Mouse (Mus musculus) liver, postnatal 0 days (tissue): Measurements from ENCODE around the gene Glipr1l1. TPM values are rescaled to one million over a fixed set of nuclear protein-coding genes. Genes with fewer than 3 reads are reported as not detected.
"Not testable (repeated sequence)": the region's sequence is repeated elsewhere in the genome, so short reads cannot be mapped to it uniquely, and the experiment has no call there.

Experiments used
- ATAC-seq: fragments of 200-750 bp; cut with Nextera tagmentation; 2 replicates; pipeline ENCODE4 v1.8.0; 2017; ENCODE audit warnings: mild to moderate bottlenecking, moderate library complexity
- DNase-seq: peaks from one replicate; pipeline ENCODE4 v3.0.0-alpha.2; 2016
- H3K27ac ChIP-seq: fragments of 300-500 bp; sonication (generic); 2 replicates; pipeline ENCODE4 v1.5.1; 2014; ENCODE audit warnings: antibody characterized with exemption, moderate library complexity, mild to moderate bottlenecking, low read depth
- H3K27me3 ChIP-seq: fragments of 300-500 bp; sonication (generic); 2 replicates; pipeline ENCODE4 v1.6.1; 2014; ENCODE audit warnings: low read length, control low read depth, mixed read lengths; ENCODE audit not compliant: insufficient read depth
- H3K36me3 ChIP-seq: fragments of 300-500 bp; sonication (generic); replicated peaks from 2 replicates; pipeline ENCODE4 v1.6.1; 2014; ENCODE audit warnings: mild to moderate bottlenecking, control low read depth, low read length, moderate library complexity, mixed read lengths; ENCODE audit not compliant: insufficient read depth
- H3K4me1 ChIP-seq: fragments of 300-500 bp; sonication (generic); 2 replicates; pipeline ENCODE4 v1.6.1; 2014; ENCODE audit warnings: antibody characterized with exemption, mild to moderate bottlenecking, control low read depth; ENCODE audit not compliant: insufficient read depth
- H3K4me2 ChIP-seq: fragments of 300-500 bp; sonication (generic); 2 replicates; pipeline ENCODE4 v1.6.1; 2014; ENCODE audit warnings: low read depth, mild to moderate bottlenecking, low read length, moderate library complexity, mixed read lengths
- H3K4me3 ChIP-seq: fragments of 300-500 bp; sonication (generic); 2 replicates; pipeline ENCODE4 v1.5.1; 2014; ENCODE audit warnings: low read depth, low read length
- H3K9ac ChIP-seq: fragments of 300-500 bp; sonication (generic); replicated peaks from 2 replicates; pipeline ENCODE4 v1.6.1; 2014; ENCODE audit warnings: mild to moderate bottlenecking, moderate library complexity
- H3K9me3 ChIP-seq: fragments of 300-500 bp; sonication (generic); 2 replicates; pipeline ENCODE4 v1.6.1; 2016; ENCODE audit warnings: mild to moderate bottlenecking, control low read depth, low read length, mixed read lengths
- CTCF ChIP-seq: sonication (generic); IDR thresholded peaks from 2 replicates; pipeline ENCODE4 v1.5.1; 2016; ENCODE audit warnings: antibody characterized with exemption, low read depth
- EP300 ChIP-seq: IDR thresholded peaks from 2 replicates; pipeline ENCODE4 v1.6.1; 2016; ENCODE audit warnings: antibody characterized with exemption, low read depth, mild to moderate bottlenecking
- WGBS: fragments of 180-500 bp; shearing (Covaris S2); extraction: QIAGEN DNeasy Blood & Tissue Kit; methylation state at CpG from one replicate; pipeline ENCODE4 v1.1.7; 2014; ENCODE audit not compliant: insufficient replicate concordance; 5-methylcytosine and 5-hydroxymethylcytosine counted together
- polyA plus RNA-seq: library from polyadenylated mRNA; unstranded; fragments of >200 nt; fragmentation: Nextera tagmentation; extraction: Ambion mirVana; gene quantifications from 2 replicates; pipeline ENCODE4 v1.2.1, GENCODE M21; 2015

Gene Glipr1l1
- polyA plus RNA-seq = not detected in 2 replicates

DNA sequence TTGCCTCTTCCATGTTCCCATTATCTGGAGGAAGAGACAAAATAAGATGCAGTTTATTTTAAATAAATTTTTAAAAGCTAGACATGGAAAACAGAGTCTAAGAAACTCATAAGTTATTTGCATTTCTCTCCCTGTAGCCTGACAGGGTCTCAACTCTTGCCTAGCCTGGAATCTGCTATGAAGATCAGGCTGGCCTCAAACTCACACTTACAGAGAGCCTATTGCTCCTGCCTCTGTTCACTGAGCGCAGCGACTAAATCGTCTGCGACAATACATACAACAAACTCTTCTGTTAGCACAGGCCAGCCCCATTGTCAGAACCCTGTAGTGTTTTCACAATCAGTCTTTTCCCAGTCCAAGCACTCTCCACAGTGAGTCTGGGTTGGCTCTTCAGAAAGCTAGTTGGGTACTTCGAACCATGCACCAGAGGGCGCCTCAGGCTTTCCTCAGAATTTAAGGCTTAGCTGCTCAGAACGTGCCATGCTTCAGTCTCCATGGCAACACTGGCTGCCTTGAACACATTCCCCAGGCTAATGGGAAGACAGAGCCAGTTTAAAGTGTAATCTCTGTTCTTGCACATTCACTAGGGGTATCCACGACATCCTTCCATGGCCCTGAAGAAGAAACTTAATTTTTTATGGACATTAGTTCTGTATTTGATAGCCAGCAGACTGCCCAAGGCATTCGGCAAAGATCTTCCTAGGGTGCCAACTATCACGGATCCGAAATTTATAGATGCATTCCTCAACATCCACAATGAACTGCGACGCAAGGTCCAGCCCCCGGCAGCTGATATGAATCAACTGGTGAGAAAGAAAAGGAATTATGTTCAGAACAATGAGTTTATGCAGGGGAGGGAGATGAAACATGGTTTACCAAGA lies at the start of gene Glipr1l1:
Gene Glipr1l1, plus strand, starts transcription at position 488 of the 881 bp plus-strand sequence.
- no peaks in the 10 kb centered on the region for H3K4me1 ChIP-seq
- ATAC-seq (no peak), DNase-seq (peak; percentile 28)
- H3K4me3 ChIP-seq = no peak within 1 kb of the TSS
- H3K27me3 ChIP-seq = no peaks in the 10 kb centered on the region
- WGBS = 57% methylated on average over 14 of the region's 14 CpGs
- no peaks in the 10 kb centered on the region for H3K9me3 ChIP-seq
- no peak within 1 kb of the TSS for H3K9ac ChIP-seq
- H3K27ac ChIP-seq = no peak within 1 kb of the TSS
- TF ChIP-seq EP300 (no peak), CTCF (peak; percentile 56)
- H3K36me3 ChIP-seq = no peaks in the 10 kb centered on the region
- no peak within 1 kb of the TSS for H3K4me2 ChIP-seq

DNA sequence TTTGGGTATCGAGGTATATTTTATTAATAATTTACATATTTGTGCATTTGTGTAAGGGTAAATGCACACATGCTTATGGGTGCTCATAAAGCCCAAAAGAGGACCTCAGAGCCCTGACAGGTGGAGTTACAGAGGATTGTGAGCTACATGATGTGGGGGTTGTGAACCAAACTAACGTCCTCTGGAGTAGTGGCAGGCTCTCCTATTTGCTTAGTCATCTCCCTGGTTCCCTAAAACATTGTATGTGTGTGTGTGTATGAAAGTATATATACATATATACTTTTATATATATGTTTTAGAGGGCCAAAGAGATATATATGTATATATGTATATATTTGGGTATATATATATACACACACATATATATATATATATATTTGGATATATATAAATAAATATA lies 36.4 kb upstream of the Glipr1l1 start:
- no peaks in the 10 kb centered on the region for H3K36me3 ChIP-seq
- H3K27ac ChIP-seq = no peak overlapping the region
- H3K9me3 ChIP-seq = no peaks in the 10 kb centered on the region
- H3K9ac ChIP-seq = no peak overlapping the region
- H3K4me3 ChIP-seq = no peak overlapping the region
- no peak overlapping the region for H3K4me2 ChIP-seq
- no peaks in the 10 kb centered on the region for H3K27me3 ChIP-seq
- H3K4me1 ChIP-seq = no peaks in the 10 kb centered on the region
- TF ChIP-seq EP300 = no peak
- 48% methylated on average over 2 of the region's 2 CpGs for WGBS
- no peak for ATAC-seq
- no peak for DNase-seq

DNA sequence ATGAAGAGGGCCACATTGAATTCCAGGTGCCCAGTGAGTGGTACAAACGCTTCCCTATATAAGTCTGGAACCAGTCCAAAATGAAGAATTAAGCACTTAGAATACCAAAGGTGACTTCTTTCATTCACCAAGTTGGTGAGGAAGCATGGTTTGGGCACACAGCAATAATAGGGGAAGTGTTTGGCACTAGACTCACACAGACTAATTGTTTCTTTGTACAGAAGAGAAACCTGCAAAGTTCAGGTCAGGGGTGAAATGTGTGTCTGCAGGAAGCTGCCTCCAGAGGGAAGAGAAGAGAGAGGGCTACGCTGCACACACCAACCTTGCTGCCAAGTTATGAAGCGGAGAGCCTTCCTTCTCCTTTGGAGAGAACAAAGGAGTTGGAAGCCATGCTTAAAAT lies 31.3 kb upstream of the Glipr1l1 start:
- H3K4me1 ChIP-seq, H3K9ac ChIP-seq, H3K27me3 ChIP-seq, H3K27ac ChIP-seq, H3K9me3 ChIP-seq, H3K4me2 ChIP-seq, H3K36me3 ChIP-seq, H3K4me3 ChIP-seq, DNase-seq, ATAC-seq: not testable (repeated sequence)
- WGBS = 79% methylated on average over 2 of the region's 3 CpGs

DNA sequence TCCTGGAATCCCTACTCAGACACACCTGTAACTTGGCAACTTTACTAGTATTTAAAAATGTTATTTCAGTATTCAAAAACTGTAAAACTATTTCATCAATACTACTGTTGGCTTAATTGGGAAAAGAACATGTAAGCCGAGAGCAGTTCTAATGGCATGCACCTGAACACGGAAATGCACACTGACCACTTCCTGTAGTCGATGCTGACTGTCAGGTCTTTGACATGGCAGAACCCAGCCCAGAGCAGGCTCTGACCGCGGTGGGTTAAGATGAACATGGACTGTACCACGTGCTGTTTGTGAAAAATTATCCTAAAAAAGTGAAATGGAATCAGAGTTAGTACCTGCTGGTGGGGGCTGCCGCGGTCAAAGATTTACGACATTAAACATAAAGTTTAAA lies 16.5 kb upstream of the Glipr1l1 start:
- H3K4me1 ChIP-seq, DNase-seq, H3K27ac ChIP-seq, H3K27me3 ChIP-seq, ATAC-seq, H3K4me3 ChIP-seq, H3K4me2 ChIP-seq, H3K36me3 ChIP-seq, H3K9me3 ChIP-seq, H3K9ac ChIP-seq: not testable (repeated sequence)
- 53% methylated on average over 9 of the region's 9 CpGs for WGBS

DNA sequence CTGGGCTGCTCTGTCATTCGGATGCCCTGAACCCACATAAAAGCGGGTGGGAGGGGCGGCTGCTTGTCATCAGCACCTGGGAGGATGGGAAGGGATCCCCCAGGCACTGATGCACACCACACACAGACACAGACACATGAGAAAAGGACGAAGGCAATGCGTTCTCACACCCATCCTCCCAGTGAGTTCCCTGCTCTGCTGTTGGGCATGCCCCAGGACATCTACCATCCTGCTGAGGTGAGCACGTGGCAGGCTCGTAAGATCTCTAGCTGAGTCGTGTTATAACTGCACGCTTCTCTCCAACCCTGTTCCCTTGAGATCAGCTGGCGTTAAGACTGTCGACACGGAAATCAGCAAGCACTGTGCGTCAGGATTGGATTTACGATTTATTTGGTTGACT lies 15.7 kb upstream of the Glipr1l1 start:
- H3K36me3 ChIP-seq, H3K27me3 ChIP-seq, H3K27ac ChIP-seq, H3K4me1 ChIP-seq, DNase-seq, H3K4me3 ChIP-seq, ATAC-seq, H3K9ac ChIP-seq, H3K4me2 ChIP-seq, H3K9me3 ChIP-seq: not testable (repeated sequence)
- 69% methylated on average over 14 of the region's 14 CpGs for WGBS

DNA sequence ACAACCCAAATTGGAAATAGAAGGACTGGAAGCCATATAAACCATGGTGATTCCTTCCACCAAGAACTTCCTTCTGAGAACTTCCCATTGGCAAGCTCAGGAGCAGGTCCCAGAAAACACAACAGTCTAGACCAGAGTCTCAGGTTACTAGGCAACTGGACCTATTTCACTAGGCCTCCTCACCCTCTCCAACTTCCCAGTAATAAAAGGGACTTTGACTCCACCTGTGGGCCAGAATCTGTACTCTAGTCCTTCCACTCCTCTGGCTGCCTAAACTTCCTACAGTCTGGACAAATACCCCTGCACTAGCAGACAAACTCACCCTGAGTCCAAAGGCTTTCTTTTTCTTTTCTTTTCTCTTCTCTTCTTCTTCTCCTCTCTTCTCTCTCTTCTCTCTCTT lies 8.8 kb upstream of the Glipr1l1 start:
- no peaks in the 10 kb centered on the region for H3K27me3 ChIP-seq
- H3K9ac ChIP-seq = no peak overlapping the region
- TF ChIP-seq EP300 (no peak), CTCF (no peak)
- H3K4me3 ChIP-seq = no peak overlapping the region
- no peak overlapping the region for H3K4me2 ChIP-seq
- H3K4me1 ChIP-seq = no peaks in the 10 kb centered on the region
- no peaks in the 10 kb centered on the region for H3K36me3 ChIP-seq
- no peaks in the 10 kb centered on the region for H3K9me3 ChIP-seq
- H3K27ac ChIP-seq = no peak overlapping the region
- no peak for ATAC-seq
- no peak for DNase-seq

DNA sequence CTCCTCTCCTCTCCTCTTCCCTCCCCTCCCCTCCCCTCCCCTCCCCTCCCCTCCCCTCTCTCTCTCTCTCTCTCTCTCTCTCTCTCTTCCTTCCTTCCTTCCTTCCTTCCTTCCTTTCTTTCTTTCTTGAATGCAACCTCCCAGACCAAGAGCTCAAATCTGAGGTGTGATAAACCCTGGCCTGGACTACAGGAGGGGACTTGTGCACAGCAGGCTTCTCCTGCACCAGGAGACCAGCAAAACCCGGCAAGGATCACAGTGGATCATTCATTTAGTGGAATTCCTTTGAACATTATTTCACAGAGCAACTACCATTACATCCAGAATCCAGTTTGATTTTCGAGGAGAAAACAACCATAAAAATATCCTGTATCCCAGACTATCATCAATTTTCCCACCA lies 8.0 kb upstream of the Glipr1l1 start:
- not testable (repeated sequence) for H3K27me3 ChIP-seq, H3K36me3 ChIP-seq, H3K27ac ChIP-seq, H3K4me2 ChIP-seq, DNase-seq, H3K9ac ChIP-seq, H3K4me3 ChIP-seq, H3K4me1 ChIP-seq, H3K9me3 ChIP-seq, ATAC-seq
- 63% methylated on average over 2 of the region's 2 CpGs for WGBS

DNA sequence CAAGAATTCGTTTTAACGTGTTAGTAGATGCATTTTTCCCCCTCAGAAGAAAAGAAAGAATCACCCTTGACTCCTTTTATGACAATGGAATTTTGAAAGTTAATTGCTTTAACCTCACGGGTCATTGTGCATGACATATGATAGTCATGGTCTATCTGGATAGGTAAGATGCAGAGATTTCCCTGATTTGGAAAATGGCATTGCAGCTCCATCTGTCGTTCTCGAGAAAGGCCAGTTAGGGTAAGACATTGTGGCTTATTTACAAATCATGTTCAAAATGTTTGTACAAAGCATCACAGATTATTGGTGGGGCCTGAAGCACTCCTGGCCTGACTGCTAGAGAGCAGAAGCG lies 570 bp downstream of the Glipr1l1 start:
- not testable (repeated sequence) for H3K27ac ChIP-seq, H3K36me3 ChIP-seq, H3K9me3 ChIP-seq, H3K9ac ChIP-seq, H3K4me2 ChIP-seq, H3K4me3 ChIP-seq, H3K27me3 ChIP-seq, ATAC-seq, DNase-seq, H3K4me1 ChIP-seq
- 72% methylated on average over 6 of the region's 6 CpGs for WGBS
